19 mouse cellular contexts compared by ENCODE assay signal in genomic region chr4:54391536-54392208, GRCm38 (mm10).
DNase-seq lines count a peak whose midpoint lies in the region; ATAC-seq and TF ChIP-seq lines count a peak whose summit lies in the region.
"Had no signal": no experiment of that assay in that cellular context is flagged by ENCODE, and none has a peak within 500 bp of the region (broad histone marks: within the 10 kb centered on the region; RNA-seq: fewer than 3 reads in every experiment).

No protein-coding gene starts in this region.

- DNase-seq in kidney, adult 11 months = no peak
- DNase-seq in MEL (ENCODE audit: low read depth, low spot score) = no peak
- peak; percentile 54 for DNase-seq in embryo, embryonic 9.5 days (ENCODE audit: extremely low spot score)
- peak; percentile 90 for DNase-seq in hindlimb bud, embryonic 11.5 days (ENCODE audit: extremely low spot score, low read depth, low spot score)
- DNase-seq in cerebellum, adult 2 months = no peak
- no peak for DNase-seq in forebrain, postnatal 0 days
- DNase-seq: adrenal gland, adult 8-10 months; cerebellum, adult 9-11 months; kidney, postnatal 36 days; layer of hippocampus, adult 9-11 months; liver, embryonic 13.5 days had no signal

- TF ChIP-seq EP300 in MEL (IDR thresholded peaks at IDR 0.05; ENCODE audit: low read depth in 1 of 2, low read length in 2 of 2) = peak; percentile 35 to 53; a peak in 2 of 4 replicates

- no peaks in the 10 kb centered on the region for H3K79me2 ChIP-seq in MEL (ENCODE audit: control insufficient read depth, insufficient read depth, low read length, poor library complexity)

- no peak overlapping the region for H3K9ac ChIP-seq in kidney, embryonic 14.5 days (ENCODE audit: low read depth, low read length)
- no peak overlapping the region for H3K9ac ChIP-seq in MEL (ENCODE audit: control insufficient read depth, low read depth, low read length, poor library complexity, severe bottlenecking)
- no peak overlapping the region for H3K9ac ChIP-seq in forebrain, embryonic 15.5 days (replicated peaks)
- no peak overlapping the region for H3K9ac ChIP-seq in forebrain, postnatal 0 days
- H3K9ac ChIP-seq: hindbrain, embryonic 14.5 days; limb, embryonic 13.5 days; liver, embryonic 13.5 days; lung, embryonic 15.5 days; midbrain, embryonic 13.5 days had no signal

- H3K27ac ChIP-seq in kidney, embryonic 14.5 days (ENCODE audit: low read depth, low read length) = no peak overlapping the region
- no peak overlapping the region for H3K27ac ChIP-seq in MEL (ENCODE audit: control insufficient read depth, low read depth, low read length)
- H3K27ac ChIP-seq in forebrain, embryonic 15.5 days (replicated peaks) = no peak overlapping the region
- H3K27ac ChIP-seq in cerebellum, adult 2 months (ENCODE audit: insufficient read depth, low read length) = no peak overlapping the region
- no peak overlapping the region for H3K27ac ChIP-seq in forebrain, postnatal 0 days (ENCODE audit: low read depth, low read length)
- H3K27ac ChIP-seq: hindbrain, embryonic 14.5 days; limb, embryonic 13.5 days; liver, embryonic 13.5 days; lung, embryonic 15.5 days; midbrain, embryonic 13.5 days had no signal

- H3K4me3 ChIP-seq in kidney, embryonic 14.5 days (ENCODE audit: low read length) = no peak overlapping the region
- no peak overlapping the region for H3K4me3 ChIP-seq in MEL (ENCODE audit: control insufficient read depth in 1 of 2, insufficient read depth in 1 of 2, low read depth in 2 of 2, low read length in 2 of 2)
- no peak overlapping the region for H3K4me3 ChIP-seq in forebrain, embryonic 15.5 days
- H3K4me3 ChIP-seq in cerebellum, adult 2 months (replicated peaks; ENCODE audit: insufficient read depth, low read depth, low read length) = no peak overlapping the region
- H3K4me3 ChIP-seq in forebrain, postnatal 0 days (ENCODE audit: low read depth, low read length) = no peak overlapping the region
- H3K4me3 ChIP-seq: limb, embryonic 13.5 days; liver, embryonic 13.5 days; lung, embryonic 15.5 days; midbrain, embryonic 13.5 days had no signal

- no peaks in the 10 kb centered on the region for H3K9me3 ChIP-seq in kidney, embryonic 14.5 days (ENCODE audit: control insufficient read depth, low read length)
- no peaks in the 10 kb centered on the region for H3K9me3 ChIP-seq in MEL (replicated peaks; ENCODE audit: insufficient read depth, low read length)
- H3K9me3 ChIP-seq in forebrain, embryonic 15.5 days = no peaks in the 10 kb centered on the region
- no peaks in the 10 kb centered on the region for H3K9me3 ChIP-seq in forebrain, postnatal 0 days (ENCODE audit: low read length)
- H3K9me3 ChIP-seq: limb, embryonic 13.5 days; liver, embryonic 13.5 days; lung, embryonic 15.5 days; midbrain, embryonic 13.5 days had no signal

- TF ChIP-seq RAD21 in MEL (IDR thresholded peaks at IDR 0.05; ENCODE audit: low read depth, low read length) = no peak

- no peak overlapping the region for H3K4me2 ChIP-seq in kidney, embryonic 14.5 days (replicated peaks; ENCODE audit: low read depth, low read length)
- H3K4me2 ChIP-seq in forebrain, embryonic 15.5 days (replicated peaks) = no peak overlapping the region
- no peak overlapping the region for H3K4me2 ChIP-seq in forebrain, postnatal 0 days (ENCODE audit: low read depth)
- H3K4me2 ChIP-seq: hindbrain, embryonic 14.5 days; limb, embryonic 13.5 days; liver, embryonic 13.5 days; lung, embryonic 15.5 days; midbrain, embryonic 13.5 days had no signal

- WGBS in kidney, embryonic 14.5 days = 26% methylated on average over 7 of the region's 7 CpGs
- 90% methylated on average over 7 of the region's 7 CpGs for WGBS in forebrain, embryonic 15.5 days
- 81% methylated on average over 7 of the region's 7 CpGs for WGBS in cerebellum, adult 2 months
- 86% methylated on average over 7 of the region's 7 CpGs for WGBS in forebrain, postnatal 0 days

- no peaks in the 10 kb centered on the region for H3K4me1 ChIP-seq in kidney, embryonic 14.5 days (ENCODE audit: control insufficient read depth, insufficient read depth, low read length)
- H3K4me1 ChIP-seq in MEL (ENCODE audit: control insufficient read depth in 1 of 2, insufficient read depth in 2 of 2, low read length in 2 of 2) = no peaks in the 10 kb centered on the region; a peak in 2 of 4 replicates
- 0 out of 2 replicates have a peak, but pooled peaks cover 4% of the 10 kb centered on the region for H3K4me1 ChIP-seq in forebrain, embryonic 15.5 days
- no peaks in the 10 kb centered on the region for H3K4me1 ChIP-seq in cerebellum, adult 2 months (ENCODE audit: control insufficient read depth, insufficient read depth, low read length)
- H3K4me1 ChIP-seq in forebrain, postnatal 0 days (ENCODE audit: insufficient read depth) = no peaks in the 10 kb centered on the region
- H3K4me1 ChIP-seq: liver, embryonic 13.5 days had no signal

- no peak for TF ChIP-seq POLR2A in MEL (IDR thresholded peaks at IDR 0.05; ENCODE audit: control insufficient read depth in 1 of 2, insufficient read depth in 1 of 2, low read depth in 1 of 2, low read length in 2 of 2, poor library complexity in 1 of 2)
- TF ChIP-seq POLR2A in cerebellum, adult 2 months (IDR thresholded peaks at IDR 0.05; ENCODE audit: borderline replicate concordance, insufficient read depth, low read length) = no peak

- ATAC-seq in kidney, embryonic 14.5 days (ENCODE audit: low FRiP score, low TSS enrichment) = 0 out of 2 replicates have a peak, but pooled peaks have one; percentile 35
- no peak for ATAC-seq in forebrain, embryonic 15.5 days (replicated peaks)
- no peak for ATAC-seq in forebrain, postnatal 0 days
- ATAC-seq: forebrain, embryonic 16.5 days; intestine, embryonic 16.5 days; midbrain, embryonic 13.5 days had no signal

- H3K27me3 ChIP-seq in kidney, embryonic 14.5 days (ENCODE audit: control insufficient read depth, insufficient read depth, low read length) = no peaks in the 10 kb centered on the region
- no peaks in the 10 kb centered on the region for H3K27me3 ChIP-seq in MEL (ENCODE audit: control insufficient read depth in 1 of 2, insufficient read depth in 2 of 2, low read length in 2 of 2)
- H3K27me3 ChIP-seq in forebrain, embryonic 15.5 days = no peaks in the 10 kb centered on the region
- H3K27me3 ChIP-seq in cerebellum, adult 2 months (ENCODE audit: control insufficient read depth, insufficient read depth, low read length) = no peaks in the 10 kb centered on the region
- no peaks in the 10 kb centered on the region for H3K27me3 ChIP-seq in forebrain, postnatal 0 days (ENCODE audit: insufficient read depth, low read length)
- H3K27me3 ChIP-seq: limb, embryonic 13.5 days; liver, embryonic 13.5 days; lung, embryonic 15.5 days; midbrain, embryonic 13.5 days had no signal

- TF ChIP-seq CTCF in MEL (IDR thresholded peaks at IDR 0.05 in 2 of 3, conservative IDR thresholded peaks at IDR 0.05 in 1 of 3; ENCODE audit: control insufficient read depth in 1 of 3, insufficient read depth in 1 of 3, low read depth in 2 of 3, low read length in 3 of 3, poor library complexity in 1 of 3, severe bottlenecking in 1 of 3) = no peak
- no peak for TF ChIP-seq CTCF in cerebellum, adult 2 months (IDR thresholded peaks at IDR 0.05; ENCODE audit: borderline replicate concordance, insufficient read depth, low read depth, low read length)
- no peak for TF ChIP-seq CTCF in forebrain, postnatal 0 days (IDR thresholded peaks at IDR 0.05; ENCODE audit: low read depth)

- H3K36me3 ChIP-seq in kidney, embryonic 14.5 days (ENCODE audit: control insufficient read depth, insufficient read depth, low read length) = no peaks in the 10 kb centered on the region
- no peaks in the 10 kb centered on the region for H3K36me3 ChIP-seq in MEL (ENCODE audit: control insufficient read depth in 1 of 2, insufficient read depth in 2 of 2, low read length in 2 of 2)
- H3K36me3 ChIP-seq in forebrain, embryonic 15.5 days = no peaks in the 10 kb centered on the region
- no peaks in the 10 kb centered on the region for H3K36me3 ChIP-seq in forebrain, postnatal 0 days (ENCODE audit: insufficient read depth)
- H3K36me3 ChIP-seq: limb, embryonic 13.5 days; liver, embryonic 13.5 days; lung, embryonic 15.5 days; midbrain, embryonic 13.5 days had no signal

TF ChIP-seq in MEL, 35 proteins besides CTCF, POLR2A, EP300 and RAD21:
- TF ChIP-seq USF1 (IDR thresholded peaks at IDR 0.05; ENCODE audit: low read depth, low read length) (no peak), GATA1 (IDR thresholded peaks at IDR 0.05; ENCODE audit: low read depth, low read length) (peak; percentile 16; the same call in 1 of the 2 replicates), MAZ (IDR thresholded peaks at IDR 0.05; ENCODE audit: low read depth, low read length) (no peak), TBP (IDR thresholded peaks at IDR 0.05; ENCODE audit: low read depth, low read length) (peak; percentile 62; the same call in 1 of the 2 replicates), BHLHE40 (IDR thresholded peaks at IDR 0.05; ENCODE audit: borderline replicate concordance, low read depth, low read length) (no peak), JUND (IDR thresholded peaks at IDR 0.05; ENCODE audit: low read depth, low read length) (no peak), ETS1 (IDR thresholded peaks at IDR 0.05; ENCODE audit: low read depth, low read length) (peak; percentile 34; the same call in 1 of the 2 replicates)

Comparison
In these comparisons a context has a peak if more than half of its experiments do, and no peak if none do; other contexts are left out.
1. DNase-seq: peak in embryo, embryonic 9.5 days (single experiment) and hindlimb bud, embryonic 11.5 days (single experiment); none in kidney, adult 11 months (single experiment), MEL (single experiment), cerebellum, adult 2 months (0 of 2) and forebrain, postnatal 0 days (single experiment).